Mouse (Mus musculus): ENCODE measurements around the gene Efcab12. TPM values are rescaled to one million over a fixed set of nuclear protein-coding genes. Genes with fewer than 3 reads are reported as not detected.
"Not testable (repeated sequence)": the region's sequence is repeated elsewhere in the genome, so short reads cannot be mapped to it uniquely, and the experiment has no call there.

Efcab12 gene
- polyA plus RNA-seq (2012; rRNA removed), result 2.2 and 2.3 TPM in 2 replicates

- peaks cover 2% of the 10 kb centered on the region; the same call in 1 of the 2 replicates for H3K4me1 ChIP-seq (ENCODE audit: control insufficient read depth, insufficient read depth, low read length)
- no peaks in the 10 kb centered on the region for H3K36me3 ChIP-seq (ENCODE audit: control insufficient read depth, insufficient read depth, low read length)
- H3K27me3 ChIP-seq (replicated peaks; ENCODE audit: control insufficient read depth, insufficient read depth, low read length), result no peaks in the 10 kb centered on the region
- H3K27ac ChIP-seq (ENCODE audit: insufficient read depth, low read depth, low read length), result peak within 1 kb of the TSS; percentile 10; the same call in 1 of the 2 replicates
- TF ChIP-seq CTCF (conservative IDR thresholded peaks at IDR 0.05; ENCODE audit: insufficient read depth, insufficient read length, low read depth, low read length) (no peak), POLR2A (IDR thresholded peaks at IDR 0.05; ENCODE audit: low read depth, low read length) (no peak)
- WGBS, result 2% methylated on average over 19 of the region's 19 CpGs
- DNase-seq, result peak; percentile 87
- H3K4me3 ChIP-seq (ENCODE audit: insufficient read depth, low read depth, low read length), result peak within 1 kb of the TSS; percentile 40
These were observed at the start of gene Efcab12 for GRCm38 (mm10) chr6:115838161-115838597. Efcab12 (minus strand) TSS chr6:115838412.

- Histone ChIP-seq H3K4me3 (ENCODE audit: insufficient read depth, low read depth, low read length) (no peak overlapping the region), H3K36me3 (ENCODE audit: control insufficient read depth, insufficient read depth, low read length) (peaks cover 5% of the 10 kb centered on the region; the same call in 1 of the 2 replicates), H3K4me1 (ENCODE audit: control insufficient read depth, insufficient read depth, low read length) (no peaks in the 10 kb centered on the region), H3K27ac (ENCODE audit: insufficient read depth, low read depth, low read length) (no peak overlapping the region), H3K27me3 (replicated peaks; ENCODE audit: control insufficient read depth, insufficient read depth, low read length) (no peaks in the 10 kb centered on the region)
- 53% methylated on average over 4 of the region's 4 CpGs for WGBS
- no peak for DNase-seq
- TF ChIP-seq CTCF (conservative IDR thresholded peaks at IDR 0.05; ENCODE audit: insufficient read depth, insufficient read length, low read depth, low read length) (no peak), POLR2A (IDR thresholded peaks at IDR 0.05; ENCODE audit: low read depth, low read length) (no peak)
These were observed 48.7 kb upstream of the Efcab12 start for GRCm38 (mm10) chr6:115886894-115887293.

- Histone ChIP-seq H3K36me3 (ENCODE audit: control insufficient read depth, insufficient read depth, low read length) (peaks cover 4% of the 10 kb centered on the region; the same call in 1 of the 2 replicates), H3K4me3 (ENCODE audit: insufficient read depth, low read depth, low read length) (no peak overlapping the region), H3K27ac (ENCODE audit: insufficient read depth, low read depth, low read length) (no peak overlapping the region), H3K4me1 (ENCODE audit: control insufficient read depth, insufficient read depth, low read length) (0 out of 2 replicates have a peak, but pooled peaks cover 3% of the 10 kb centered on the region), H3K27me3 (replicated peaks; ENCODE audit: control insufficient read depth, insufficient read depth, low read length) (no peaks in the 10 kb centered on the region)
- no peak for TF ChIP-seq POLR2A (IDR thresholded peaks at IDR 0.05; ENCODE audit: low read depth, low read length)
- TF ChIP-seq CTCF (conservative IDR thresholded peaks at IDR 0.05; ENCODE audit: insufficient read depth, insufficient read length, low read depth, low read length), result no peak
- DNase-seq, result peak; percentile 54
These were observed 45.8 kb upstream of the Efcab12 start for GRCm38 (mm10) chr6:115884018-115884417.

- 0 out of 2 replicates have a peak, but pooled peaks cover 3% of the 10 kb centered on the region for H3K4me1 ChIP-seq (ENCODE audit: control insufficient read depth, insufficient read depth, low read length)
- no peak overlapping the region for H3K4me3 ChIP-seq (ENCODE audit: insufficient read depth, low read depth, low read length)
- H3K27me3 ChIP-seq (replicated peaks; ENCODE audit: control insufficient read depth, insufficient read depth, low read length), result no peaks in the 10 kb centered on the region
- H3K27ac ChIP-seq (ENCODE audit: insufficient read depth, low read depth, low read length), result peak overlapping the region; percentile 20
- WGBS, result 84% methylated on average over 8 of the region's 8 CpGs
- peak; percentile 71 for DNase-seq
- no peaks in the 10 kb centered on the region; the same call in 1 of the 2 replicates for H3K36me3 ChIP-seq (ENCODE audit: control insufficient read depth, insufficient read depth, low read length)
- TF ChIP-seq POLR2A (IDR thresholded peaks at IDR 0.05; ENCODE audit: low read depth, low read length), result no peak
- no peak for TF ChIP-seq CTCF (conservative IDR thresholded peaks at IDR 0.05; ENCODE audit: insufficient read depth, insufficient read length, low read depth, low read length)
These were observed 42.5 kb upstream of the Efcab12 start for GRCm38 (mm10) chr6:115880751-115881150.

GRCm38 (mm10) chr6:115879736-115880135 is 41.5 kb upstream of the Efcab12 start:
- no peak overlapping the region for H3K27ac ChIP-seq (ENCODE audit: insufficient read depth, low read depth, low read length)
- H3K27me3 ChIP-seq (replicated peaks; ENCODE audit: control insufficient read depth, insufficient read depth, low read length), result no peaks in the 10 kb centered on the region
- H3K4me3 ChIP-seq (ENCODE audit: insufficient read depth, low read depth, low read length), result no peak overlapping the region
- no peak for TF ChIP-seq CTCF (conservative IDR thresholded peaks at IDR 0.05; ENCODE audit: insufficient read depth, insufficient read length, low read depth, low read length)
- TF ChIP-seq POLR2A (IDR thresholded peaks at IDR 0.05; ENCODE audit: low read depth, low read length), result no peak
- DNase-seq, result no peak
- 66% methylated on average over 6 of the region's 6 CpGs for WGBS
- H3K36me3 ChIP-seq (ENCODE audit: control insufficient read depth, insufficient read depth, low read length), result no peaks in the 10 kb centered on the region; the same call in 1 of the 2 replicates
- H3K4me1 ChIP-seq (ENCODE audit: control insufficient read depth, insufficient read depth, low read length), result 0 out of 2 replicates have a peak, but pooled peaks cover 3% of the 10 kb centered on the region

GRCm38 (mm10) chr6:115878694-115879093 is 40.5 kb upstream of the Efcab12 start:
- peak; percentile 43 for DNase-seq
- H3K27ac ChIP-seq (ENCODE audit: insufficient read depth, low read depth, low read length), result peak overlapping the region; percentile 36; the same call in 1 of the 2 replicates
- 62% methylated on average over 6 of the region's 6 CpGs for WGBS

GRCm38 (mm10) chr6:115877239-115877638 is 39.0 kb upstream of the Efcab12 start:
- no peak for DNase-seq
- TF ChIP-seq CTCF (conservative IDR thresholded peaks at IDR 0.05; ENCODE audit: insufficient read depth, insufficient read length, low read depth, low read length) (no peak), POLR2A (IDR thresholded peaks at IDR 0.05; ENCODE audit: low read depth, low read length) (no peak)
- Histone ChIP-seq H3K4me3 (ENCODE audit: insufficient read depth, low read depth, low read length) (no peak overlapping the region), H3K27me3 (replicated peaks; ENCODE audit: control insufficient read depth, insufficient read depth, low read length) (no peaks in the 10 kb centered on the region), H3K4me1 (ENCODE audit: control insufficient read depth, insufficient read depth, low read length) (0 out of 2 replicates have a peak, but pooled peaks cover 3% of the 10 kb centered on the region), H3K36me3 (ENCODE audit: control insufficient read depth, insufficient read depth, low read length) (no peaks in the 10 kb centered on the region; the same call in 1 of the 2 replicates), H3K27ac (ENCODE audit: insufficient read depth, low read depth, low read length) (no peak overlapping the region)
- 84% methylated on average over 2 of the region's 2 CpGs for WGBS

More at GRCm38 (mm10) chr6:115878694-115879093, 40.5 kb upstream of the Efcab12 start:
- 0 out of 2 replicates have a peak, but pooled peaks cover 3% of the 10 kb centered on the region for H3K4me1 ChIP-seq (ENCODE audit: control insufficient read depth, insufficient read depth, low read length)
- H3K36me3 ChIP-seq (ENCODE audit: control insufficient read depth, insufficient read depth, low read length), result no peaks in the 10 kb centered on the region; the same call in 1 of the 2 replicates
- no peaks in the 10 kb centered on the region for H3K27me3 ChIP-seq (replicated peaks; ENCODE audit: control insufficient read depth, insufficient read depth, low read length)
- TF ChIP-seq POLR2A (IDR thresholded peaks at IDR 0.05; ENCODE audit: low read depth, low read length) (no peak), CTCF (conservative IDR thresholded peaks at IDR 0.05; ENCODE audit: insufficient read depth, insufficient read length, low read depth, low read length) (no peak)
- no peak overlapping the region for H3K4me3 ChIP-seq (ENCODE audit: insufficient read depth, low read depth, low read length)

- not testable (repeated sequence) for H3K36me3 ChIP-seq (ENCODE audit: control insufficient read depth, insufficient read depth, low read length); H3K27ac ChIP-seq (ENCODE audit: insufficient read depth, low read depth, low read length); DNase-seq; H3K4me1 ChIP-seq (ENCODE audit: control insufficient read depth, insufficient read depth, low read length); H3K4me3 ChIP-seq (ENCODE audit: insufficient read depth, low read depth, low read length); H3K27me3 ChIP-seq (replicated peaks; ENCODE audit: control insufficient read depth, insufficient read depth, low read length)
- WGBS, result no CpG with 5 or more reads among the region's 3 CpGs
These were observed 33.1 kb upstream of the Efcab12 start for GRCm38 (mm10) chr6:115871318-115871717.

GRCm38 (mm10) chr6:115867157-115867556 is 28.9 kb upstream of the Efcab12 start:
- not testable (repeated sequence) for H3K4me3 ChIP-seq (ENCODE audit: insufficient read depth, low read depth, low read length); DNase-seq; H3K36me3 ChIP-seq (ENCODE audit: control insufficient read depth, insufficient read depth, low read length); H3K27ac ChIP-seq (ENCODE audit: insufficient read depth, low read depth, low read length); H3K4me1 ChIP-seq (ENCODE audit: control insufficient read depth, insufficient read depth, low read length); H3K27me3 ChIP-seq (replicated peaks; ENCODE audit: control insufficient read depth, insufficient read depth, low read length)
- no CpG with 5 or more reads among the region's 3 CpGs for WGBS
